Mouse (Mus musculus) E14TG2a.4 (cell line): Measurements from ENCODE around the gene Rps10.

Experiments
- H3K27me3 ChIP-seq: 2 replicates; pipeline ENCODE4 v1.6.1; 2014; ENCODE audit warnings: low read length, control low read depth; ENCODE audit not compliant: insufficient read depth
- H3K36me3 ChIP-seq: 2 replicates; pipeline ENCODE4 v1.6.1; 2014; ENCODE audit warnings: low read length, control low read depth; ENCODE audit not compliant: insufficient read depth
- H3K4me1 ChIP-seq: replicated peaks from 2 replicates; pipeline ENCODE4 v1.6.1; 2014; ENCODE audit warnings: low read depth, low read length, control low read depth
- H3K4me3 ChIP-seq: replicated peaks from 2 replicates; pipeline ENCODE4 v1.5.1; 2014; ENCODE audit warnings: mild to moderate bottlenecking, low read length
- H3K9me3 ChIP-seq: 2 replicates; pipeline ENCODE4 v1.6.1; 2014; ENCODE audit warnings: low read length, control low read depth
- CTCF ChIP-seq: conservative IDR thresholded peaks from 2 replicates; pipeline ENCODE4 v1.5.1; 2014; ENCODE audit warnings: low read length
- NANOG ChIP-seq: IDR thresholded peaks from 2 replicates; pipeline ENCODE4 v1.6.1; 2014; ENCODE audit warnings: borderline replicate concordance, low read length, mixed read lengths
- POU5F1 ChIP-seq: IDR thresholded peaks from 2 replicates; pipeline ENCODE4 v1.6.1; 2014; ENCODE audit warnings: low read length, borderline replicate concordance

Rps10 gene

GRCm38 (mm10) chr17:27611994-27612393, 24.5 kb downstream of the Rps10 start:
- TF ChIP-seq POU5F1 (no peak), NANOG (no peak)
- H3K4me1 ChIP-seq: peaks cover 97% of the 10 kb centered on the region
- no peaks in the 10 kb centered on the region for H3K9me3 ChIP-seq
- peaks cover 81% of the 10 kb centered on the region for H3K36me3 ChIP-seq
- no peaks in the 10 kb centered on the region for H3K27me3 ChIP-seq
- H3K4me3 ChIP-seq: 0 out of 2 replicates have a peak overlapping the region, but pooled peaks have one; percentile 20

- Histone ChIP-seq H3K36me3 (peaks cover 76% of the 10 kb centered on the region), H3K4me1 (peaks cover 97% of the 10 kb centered on the region), H3K9me3 (no peaks in the 10 kb centered on the region), H3K27me3 (no peaks in the 10 kb centered on the region), H3K4me3 (peak overlapping the region; percentile 20; the same call in 1 of the 2 replicates)
- no peak for TF ChIP-seq NANOG
- no peak for TF ChIP-seq CTCF
- no peak for TF ChIP-seq POU5F1
Observed at GRCm38 (mm10) chr17:27611519-27611884, 25.0 kb downstream of the Rps10 start.

- H3K27me3 ChIP-seq: no peaks in the 10 kb centered on the region
- H3K4me1 ChIP-seq: peaks cover 98% of the 10 kb centered on the region
- peak overlapping the region; percentile 20; the same call in 1 of the 2 replicates for H3K4me3 ChIP-seq
- no peaks in the 10 kb centered on the region for H3K9me3 ChIP-seq
- TF ChIP-seq POU5F1: peak; percentile 86; the same call in 1 of the 2 replicates
- TF ChIP-seq CTCF: no peak
- no peak for TF ChIP-seq NANOG
- peaks cover 79% of the 10 kb centered on the region for H3K36me3 ChIP-seq
Observed at GRCm38 (mm10) chr17:27610679-27611518, 25.6 kb downstream of the Rps10 start.

- TF ChIP-seq POU5F1 (no peak), CTCF (no peak), NANOG (no peak)
- Histone ChIP-seq H3K4me1 (peaks cover 98% of the 10 kb centered on the region), H3K4me3 (no peak overlapping the region), H3K36me3 (peaks cover 76% of the 10 kb centered on the region), H3K9me3 (no peaks in the 10 kb centered on the region), H3K27me3 (no peaks in the 10 kb centered on the region)
Observed at GRCm38 (mm10) chr17:27609576-27609975, 26.9 kb downstream of the Rps10 start.

- TF ChIP-seq NANOG: no peak
- no peak for TF ChIP-seq POU5F1
- no peak for TF ChIP-seq CTCF
- H3K27me3 ChIP-seq: no peaks in the 10 kb centered on the region
Observed at GRCm38 (mm10) chr17:27603522-27604234, 32.8 kb downstream of the Rps10 start.

GRCm38 (mm10) chr17:27603036-27603435, 33.4 kb downstream of the Rps10 start:
- Histone ChIP-seq H3K9me3 (no peaks in the 10 kb centered on the region), H3K4me1 (peaks cover 91% of the 10 kb centered on the region), H3K27me3 (no peaks in the 10 kb centered on the region), H3K36me3 (peaks cover 39% of the 10 kb centered on the region), H3K4me3 (peak overlapping the region; percentile 37)
- TF ChIP-seq NANOG (no peak), POU5F1 (no peak), CTCF (no peak)

More at GRCm38 (mm10) chr17:27603522-27604234, 32.8 kb downstream of the Rps10 start:
- H3K4me1 ChIP-seq: peaks cover 90% of the 10 kb centered on the region
- H3K36me3 ChIP-seq: peaks cover 40% of the 10 kb centered on the region
- H3K9me3 ChIP-seq: no peaks in the 10 kb centered on the region
- peak overlapping the region; percentile 37 for H3K4me3 ChIP-seq

GRCm38 (mm10) chr17:27600869-27601268, 35.6 kb downstream of the Rps10 start:
- no peaks in the 10 kb centered on the region for H3K9me3 ChIP-seq
- no peak overlapping the region for H3K4me3 ChIP-seq
- H3K36me3 ChIP-seq: peaks cover 43% of the 10 kb centered on the region
- H3K4me1 ChIP-seq: peaks cover 92% of the 10 kb centered on the region
- H3K27me3 ChIP-seq: no peaks in the 10 kb centered on the region
- no peak for TF ChIP-seq POU5F1
- TF ChIP-seq NANOG: no peak
- TF ChIP-seq CTCF: no peak

- Histone ChIP-seq H3K27me3 (no peaks in the 10 kb centered on the region), H3K4me1 (peaks cover 92% of the 10 kb centered on the region), H3K36me3 (peaks cover 44% of the 10 kb centered on the region), H3K4me3 (no peak overlapping the region), H3K9me3 (no peaks in the 10 kb centered on the region)
- TF ChIP-seq NANOG (no peak), CTCF (no peak), POU5F1 (no peak)
Observed at GRCm38 (mm10) chr17:27600286-27600685, 36.2 kb downstream of the Rps10 start.
